Mouse (Mus musculus) neural tube, embryonic 11.5 days (tissue): ENCODE measurements at regions not wholly inside any gene's neighbourhood (a gene's known extent, or its start where the extent isn't known, plus 50 kb on each side); places are given as distances from the start of the nearest gene placed in this dataset.

ENCODE experiments used
- ATAC-seq: fragments of 200-750 bp; cut with Nextera tagmentation; 2 replicates; pipeline ENCODE4 v1.8.0; 2017; ENCODE audit warnings: moderate number of reproducible peaks, mild to moderate bottlenecking, moderate TSS enrichment, moderate library complexity; ENCODE audit not compliant: insufficient read depth, low FRiP score, low TSS enrichment
- DNase-seq: peaks from one replicate; pipeline ENCODE4 v3.0.0-alpha.2; 2015; ENCODE audit warnings: low spot score
- H3K27ac ChIP-seq: fragments of 300-500 bp; sonication (generic); 2 replicates; pipeline ENCODE4 v1.5.1; 2014; ENCODE audit warnings: low read depth, mild to moderate bottlenecking, low read length
- H3K27me3 ChIP-seq: fragments of 300-500 bp; sonication (generic); 2 replicates; pipeline ENCODE4 v1.6.1; 2014; ENCODE audit warnings: mild to moderate bottlenecking, low read length, mixed read lengths; ENCODE audit not compliant: control insufficient read depth, insufficient read depth
- H3K36me3 ChIP-seq: fragments of 300-500 bp; sonication (generic); 2 replicates; pipeline ENCODE4 v1.6.1; 2014; ENCODE audit warnings: mild to moderate bottlenecking, low read length, moderate library complexity, mixed read lengths; ENCODE audit not compliant: control insufficient read depth, insufficient read depth
- H3K4me1 ChIP-seq: fragments of 300-500 bp; sonication (generic); 2 replicates; pipeline ENCODE4 v1.6.1; 2014; ENCODE audit warnings: low read length, mixed read lengths; ENCODE audit not compliant: control insufficient read depth, insufficient read depth
- H3K4me2 ChIP-seq: fragments of 300-500 bp; sonication (generic); 2 replicates; pipeline ENCODE4 v1.6.1; 2014; ENCODE audit warnings: low read depth, mild to moderate bottlenecking, moderate library complexity
- H3K4me3 ChIP-seq: fragments of 300-500 bp; sonication (generic); 2 replicates; pipeline ENCODE4 v1.5.1; 2014; ENCODE audit warnings: low read depth, low read length
- H3K9ac ChIP-seq: fragments of 300-500 bp; sonication (generic); 2 replicates; pipeline ENCODE4 v1.6.1; 2014; ENCODE audit warnings: mild to moderate bottlenecking, low read length
- H3K9me3 ChIP-seq: fragments of 300-500 bp; sonication (generic); 2 replicates; pipeline ENCODE4 v1.6.1; 2016; ENCODE audit warnings: low read length; ENCODE audit not compliant: control insufficient read depth
- WGBS: fragments of 180-500 bp; shearing (Covaris S2); extraction: QIAGEN DNeasy Blood & Tissue Kit; methylation state at CpG from one replicate; pipeline ENCODE4 v1.1.7; 2014; 5-methylcytosine and 5-hydroxymethylcytosine counted together

DNA sequence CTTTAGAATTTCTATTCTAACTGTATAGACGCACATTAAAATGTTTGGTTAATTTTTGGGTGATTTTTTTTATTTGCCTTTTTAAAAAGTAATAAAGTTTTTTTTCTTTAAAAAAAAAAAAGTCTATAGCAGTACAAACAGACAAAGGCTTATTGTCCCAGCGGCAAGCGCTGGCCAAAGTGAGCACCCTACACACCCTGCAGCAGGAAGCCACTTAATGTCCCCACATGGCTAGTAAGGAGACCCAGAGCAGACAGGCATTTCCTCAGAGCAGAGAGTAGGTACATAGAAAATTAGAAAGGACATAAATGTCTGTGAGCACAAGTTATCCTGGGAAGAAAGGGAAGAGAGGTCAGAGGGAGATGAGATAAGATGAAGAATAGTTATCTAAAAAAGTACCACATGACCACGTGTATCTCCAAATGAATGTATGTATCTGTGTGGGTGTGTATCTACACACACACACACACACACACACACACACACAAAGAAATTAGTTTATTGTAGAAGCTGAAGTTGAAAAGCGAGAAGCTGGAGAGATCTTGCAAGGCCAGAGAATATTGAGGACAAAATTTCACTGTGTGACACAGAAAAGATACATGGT, 50.7 kb upstream of the Gadd45a start:
- Histone ChIP-seq H3K27ac (no peak overlapping the region), H3K27me3 (no peaks in the 10 kb centered on the region), H3K9me3 (no peaks in the 10 kb centered on the region), H3K4me1 (no peaks in the 10 kb centered on the region), H3K9ac (no peak overlapping the region), H3K4me2 (no peak overlapping the region), H3K4me3 (no peak overlapping the region), H3K36me3 (no peaks in the 10 kb centered on the region)
- DNase-seq: no peak
- ATAC-seq: no peak
- WGBS: 82% methylated on average over 5 of the region's 5 CpGs

DNA sequence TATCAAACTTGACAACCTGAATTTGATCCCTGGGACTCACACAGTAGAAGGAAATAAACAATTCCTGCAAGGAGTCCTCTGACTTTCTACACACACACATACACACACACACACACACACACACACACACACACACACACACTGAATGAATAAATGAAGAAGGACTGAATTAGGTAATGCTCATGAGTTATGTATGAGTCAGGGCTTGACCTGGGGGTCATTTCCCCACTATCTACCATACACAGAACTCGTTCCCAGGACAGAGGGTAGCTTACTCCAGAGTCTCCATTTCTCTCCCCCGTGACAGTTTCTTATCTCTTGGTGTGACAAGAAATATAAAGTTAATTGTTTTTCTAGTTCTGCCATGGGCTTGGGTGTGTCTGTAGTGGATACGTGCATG, 50.1 kb upstream of the Gadd45a start:
- no peaks in the 10 kb centered on the region for H3K36me3 ChIP-seq
- H3K27ac ChIP-seq: no peak overlapping the region
- DNase-seq (no peak), ATAC-seq (no peak)
- H3K27me3 ChIP-seq: no peaks in the 10 kb centered on the region
- no peak overlapping the region for H3K9ac ChIP-seq
- H3K4me2 ChIP-seq: no peak overlapping the region
- 60% methylated on average over 3 of the region's 3 CpGs for WGBS
- no peaks in the 10 kb centered on the region for H3K9me3 ChIP-seq
- no peaks in the 10 kb centered on the region for H3K4me1 ChIP-seq
- no peak overlapping the region for H3K4me3 ChIP-seq
